Mouse (Mus musculus): ENCODE results near the gene Pgd. TPM values are rescaled to one million over a fixed set of nuclear protein-coding genes. Genes with fewer than 3 reads are reported as not detected.

Gene Pgd
- total RNA-seq, 2 experiments from 2014 or later, result 36.1 to 42.7 TPM

Other genes with a start within 250 kb of the Pgd start
- 10 to 100 TPM; 21.5 to 23.5 TPM for gene Pex14, start 66.9 kb downstream of the Pgd start, total RNA-seq (2021)
- 10 to 100 TPM; 35.6 to 41.7 TPM for gene Dffa, start 62.6 kb downstream of the Pgd start, total RNA-seq (2021)
- not detected for gene Cort, start 40.0 kb downstream of the Pgd start, total RNA-seq (2021)
- gene Cenps, start 29.1 kb downstream of the Pgd start, total RNA-seq (2021), result 1 to 10 TPM; 7.9 to 8.6 TPM
- gene Kif1b, start 140.9 kb upstream of the Pgd start, total RNA-seq (2021), result 100 to 1,000 TPM; 148 to 157 TPM

Data from heart, postnatal 36 days (tissue).